10 mouse cellular contexts compared by ENCODE assay signal in genomic region chr15:82164061-82164399, GRCm38 (mm10). TPM values are rescaled to one million over a fixed set of nuclear protein-coding genes. Genes with fewer than 3 reads are reported as not detected.
A peak's percentile ranks its signal among the peaks of the same experiment; 100 is the strongest.
DNase-seq lines count a peak whose midpoint lies in the region; ATAC-seq and TF ChIP-seq lines count a peak whose summit lies in the region.
"Had no signal": no experiment of that assay in that cellular context is flagged by ENCODE, and none has a peak within 500 bp of the region (broad histone marks: within the 10 kb centered on the region; RNA-seq: fewer than 3 reads in every experiment).

No protein-coding gene starts in this region.

- no peaks in the 10 kb centered on the region for H3K36me3 ChIP-seq in heart, postnatal 0 days (replicated peaks; ENCODE audit: control insufficient read depth, insufficient read depth, low read length)
- no peaks in the 10 kb centered on the region for H3K36me3 ChIP-seq in liver, embryonic 11.5 days (ENCODE audit: control insufficient read depth, insufficient read depth, low read length)

- no peak overlapping the region for H3K4me3 ChIP-seq in heart, postnatal 0 days (ENCODE audit: low read depth, low read length)
- H3K4me3 ChIP-seq in liver, embryonic 11.5 days (ENCODE audit: low read depth, low read length) = no peak overlapping the region

- no peaks in the 10 kb centered on the region for H3K27me3 ChIP-seq in heart, postnatal 0 days (ENCODE audit: control insufficient read depth, insufficient read depth, low read length)
- no peaks in the 10 kb centered on the region for H3K27me3 ChIP-seq in liver, embryonic 11.5 days (replicated peaks; ENCODE audit: control insufficient read depth, insufficient read depth, low read length)

- H3K4me2 ChIP-seq in heart, postnatal 0 days (ENCODE audit: low read depth, low read length) = no peak overlapping the region
- H3K4me2 ChIP-seq in liver, embryonic 11.5 days = peak overlapping the region; percentile 44

- H3K4me1 ChIP-seq in heart, postnatal 0 days (ENCODE audit: control insufficient read depth, insufficient read depth) = peaks cover 68% of the 10 kb centered on the region
- H3K4me1 ChIP-seq in liver, embryonic 11.5 days (replicated peaks; ENCODE audit: control insufficient read depth, insufficient read depth, low read length) = peaks cover 70% of the 10 kb centered on the region

- no peak overlapping the region for H3K9ac ChIP-seq in heart, postnatal 0 days (replicated peaks; ENCODE audit: low read depth, low read length)
- peak overlapping the region; percentile 18 for H3K9ac ChIP-seq in liver, embryonic 11.5 days (ENCODE audit: low read depth, low read length)

- peak overlapping the region; percentile 36; the same call in 1 of the 2 replicates for H3K27ac ChIP-seq in heart, postnatal 0 days (ENCODE audit: low read depth)
- peak overlapping the region; percentile 94 for H3K27ac ChIP-seq in liver, embryonic 11.5 days (ENCODE audit: low read depth, low read length)

- no peak for ATAC-seq in heart, postnatal 0 days (ENCODE audit: insufficient read depth, low read depth)
- peak; percentile 77 for ATAC-seq in liver, embryonic 11.5 days (replicated peaks; ENCODE audit: low FRiP score)

- H3K9me3 ChIP-seq in heart, postnatal 0 days (replicated peaks; ENCODE audit: control insufficient read depth, low read length) = no peaks in the 10 kb centered on the region
- no peaks in the 10 kb centered on the region for H3K9me3 ChIP-seq in liver, embryonic 11.5 days (ENCODE audit: control insufficient read depth, low read length)

- TF ChIP-seq EP300 in heart, postnatal 0 days (IDR thresholded peaks at IDR 0.05; ENCODE audit: low read depth) = no peak

- 0 out of 2 replicates have a peak, but pooled peaks have one; percentile 7 for TF ChIP-seq CTCF in heart, postnatal 0 days (IDR thresholded peaks at IDR 0.05; ENCODE audit: low read depth)

- DNase-seq in heart, postnatal 0 days (ENCODE audit: low spot score) = no peak
- DNase-seq in heart, postnatal 36 days = no peak
- DNase-seq in 416B (ENCODE audit: low read depth) (peak; percentile 57), ZHBTc4 (ENCODE audit: low read depth, low spot score) (peak; percentile 46), adipocyte (ENCODE audit: low spot score) (no peak)
- no peak for DNase-seq in liver, embryonic 11.5 days (ENCODE audit: low spot score)
- DNase-seq in adrenal gland, adult (ENCODE audit: inconsistent age in 2 of 2, low spot score in 1 of 2) = no peak
- DNase-seq in lung, postnatal 25 days (ENCODE audit: low spot score) = no peak
- DNase-seq: cerebellum, postnatal 36 days; heart, adult 11 months had no signal

- 62% methylated on average over 4 of the region's 4 CpGs for WGBS in heart, postnatal 0 days
- WGBS in liver, embryonic 11.5 days = 37% methylated on average over 4 of the region's 4 CpGs

- intact Hi-C loops in heart, postnatal 36 days (cut with DNase I) = loop anchor here (2.0 kb wide), 1 partner anchor 15 kb away; no protein-coding TSS in a partner anchor

RNA-seq across cellular contexts. Expression of gene Srebf2, which starts 17.0 kb away (rescaled TPM):
- 86.3 and 90.3 TPM in 2 replicates for total RNA-seq in heart, postnatal 0 days (2014; rRNA removed; ENCODE audit: low replicate concordance)
- polyA plus RNA-seq in heart, postnatal 0 days (2015; fragmentation: Nextera tagmentation; extraction: Ambion mirVana) = 58.0 and 68.3 TPM in 2 replicates
- total RNA-seq in heart, postnatal 36 days (2021) = 10 to 100 TPM; 17.4 to 19.5 TPM
- 99.7 and 101 TPM in 2 replicates for polyA plus RNA-seq in liver, embryonic 11.5 days (2014; fragmentation: Nextera tagmentation; extraction: Ambion mirVana)

RNA-seq across cellular contexts. Expression of gene Ccdc134, which starts 36.3 kb away (rescaled TPM):
- 4.9 and 6.9 TPM in 2 replicates for total RNA-seq in heart, postnatal 0 days (2014; rRNA removed; ENCODE audit: low replicate concordance)
- polyA plus RNA-seq in heart, postnatal 0 days (2015; fragmentation: Nextera tagmentation; extraction: Ambion mirVana) = 5.9 and 6.5 TPM in 2 replicates
- total RNA-seq in heart, postnatal 36 days (2021) = 1 to 10 TPM; 3.4 to 5.6 TPM
- polyA plus RNA-seq in liver, embryonic 11.5 days (2014; fragmentation: Nextera tagmentation; extraction: Ambion mirVana) = 17.1 and 17.5 TPM in 2 replicates

RNA-seq across cellular contexts. Expression of gene Shisa8, which starts 48.6 kb away (rescaled TPM):
- total RNA-seq in heart, postnatal 0 days (2014; rRNA removed; ENCODE audit: low replicate concordance) = 0.19 and 7.5 TPM in 2 replicates
- 0.07 and 0.23 TPM in 2 replicates for polyA plus RNA-seq in heart, postnatal 0 days (2015; fragmentation: Nextera tagmentation; extraction: Ambion mirVana)
- under 1 TPM; 0.14 to 0.19 TPM for total RNA-seq in heart, postnatal 36 days (2021)
- polyA plus RNA-seq in liver, embryonic 11.5 days (2014; fragmentation: Nextera tagmentation; extraction: Ambion mirVana) = 0.12 and 0.73 TPM in 2 replicates

Comparison
In these comparisons a context has a peak if more than half of its experiments do, and no peak if none do; other contexts are left out.
1. DNase-seq: peak in 416B (single experiment) and ZHBTc4 (single experiment); none in heart, postnatal 0 days (single experiment), heart, postnatal 36 days (0 of 2), liver, embryonic 11.5 days (single experiment), adipocyte (single experiment), adrenal gland, adult (0 of 2) and lung, postnatal 25 days (single experiment).